Comparison of ENCODE assay signal across 8 mouse cellular contexts in genomic region chr14:100458727-100459447, GRCm38 (mm10).
A peak's percentile ranks its signal among the peaks of the same experiment; 100 is the strongest.
DNase-seq lines count a peak whose midpoint lies in the region; ATAC-seq and TF ChIP-seq lines count a peak whose summit lies in the region.

No protein-coding gene starts in this region.

- H3K9me3 ChIP-seq in embryonic facial prominence, embryonic 14.5 days (ENCODE audit: control insufficient read depth, low read length) = no peaks in the 10 kb centered on the region
- H3K9me3 ChIP-seq in liver, embryonic 13.5 days (replicated peaks) = no peaks in the 10 kb centered on the region
- H3K9me3 ChIP-seq in neural tube, embryonic 12.5 days = no peaks in the 10 kb centered on the region

- H3K4me1 ChIP-seq in lung, adult 2 months (ENCODE audit: control insufficient read depth, insufficient read depth, low read length) = no peaks in the 10 kb centered on the region
- peaks cover 37% of the 10 kb centered on the region for H3K4me1 ChIP-seq in embryonic facial prominence, embryonic 14.5 days (ENCODE audit: control insufficient read depth, insufficient read depth, low read length)
- H3K4me1 ChIP-seq in liver, embryonic 13.5 days (replicated peaks) = peaks cover 6% of the 10 kb centered on the region; the same call in 1 of the 2 replicates
- H3K4me1 ChIP-seq in neural tube, embryonic 12.5 days = peaks cover 30% of the 10 kb centered on the region
- peaks cover 8% of the 10 kb centered on the region for H3K4me1 ChIP-seq in testis, adult 2 months (ENCODE audit: control insufficient read depth, insufficient read depth, low read length)

- peak overlapping the region; percentile 65 for H3K27ac ChIP-seq in embryonic facial prominence, embryonic 14.5 days (replicated peaks; ENCODE audit: low read depth, low read length)
- H3K27ac ChIP-seq in liver, embryonic 13.5 days = peak overlapping the region; percentile 58; the same call in 1 of the 2 replicates
- no peak overlapping the region for H3K27ac ChIP-seq in neural tube, embryonic 12.5 days
- no peak overlapping the region for H3K27ac ChIP-seq in testis, adult 2 months (ENCODE audit: control insufficient read depth, insufficient read depth, low read depth, low read length)

- TF ChIP-seq CTCF in lung, adult 2 months (IDR thresholded peaks at IDR 0.05; ENCODE audit: insufficient read depth, low read length) = no peak
- no peak for TF ChIP-seq CTCF in testis, adult 2 months (IDR thresholded peaks at IDR 0.05; ENCODE audit: control insufficient read depth, insufficient read depth, insufficient replicate concordance, low read depth, low read length)

- peak overlapping the region; percentile 44 for H3K4me2 ChIP-seq in embryonic facial prominence, embryonic 14.5 days (ENCODE audit: low read depth, low read length)
- H3K4me2 ChIP-seq in liver, embryonic 13.5 days = no peak overlapping the region
- H3K4me2 ChIP-seq in neural tube, embryonic 12.5 days (replicated peaks) = peak overlapping the region; percentile 46

- 30% methylated on average over 9 of the region's 9 CpGs for WGBS in lung, adult 2 months
- 18% methylated on average over 9 of the region's 9 CpGs for WGBS in embryonic facial prominence, embryonic 14.5 days
- WGBS in large intestine, adult 2 months = 16% methylated on average over 9 of the region's 9 CpGs
- WGBS in liver, embryonic 13.5 days (ENCODE audit: insufficient replicate concordance) = 28% methylated on average over 9 of the region's 9 CpGs
- 13% methylated on average over 9 of the region's 9 CpGs for WGBS in neural tube, embryonic 12.5 days

- no peak overlapping the region for H3K4me3 ChIP-seq in lung, adult 2 months (replicated peaks; ENCODE audit: extremely low read depth, low read depth, low read length)
- H3K4me3 ChIP-seq in embryonic facial prominence, embryonic 14.5 days (ENCODE audit: low read depth, low read length) = no peak overlapping the region
- H3K4me3 ChIP-seq in liver, embryonic 13.5 days (replicated peaks) = no peak overlapping the region
- no peak overlapping the region for H3K4me3 ChIP-seq in neural tube, embryonic 12.5 days
- H3K4me3 ChIP-seq in testis, adult 2 months (ENCODE audit: control insufficient read depth, low read depth, low read length) = peak overlapping the region; percentile 21; the same call in 1 of the 2 replicates

- DNase-seq in lung, adult 18-20 months = peak; percentile 26 to 52
- no peak for DNase-seq in lung, adult 2 months
- DNase-seq in embryonic facial prominence, embryonic 14.5 days (ENCODE audit: low spot score) = peak; percentile 98
- DNase-seq in heart, postnatal 4 days = peak; percentile 61
- peak; percentile 29 for DNase-seq in large intestine, adult 2 months (ENCODE audit: low read depth, low spot score)
- no peak for DNase-seq in liver, embryonic 13.5 days

- TF ChIP-seq POLR2A in lung, adult 2 months (IDR thresholded peaks at IDR 0.05; ENCODE audit: borderline replicate concordance, extremely low read depth, low read depth, low read length) = no peak
- TF ChIP-seq POLR2A in testis, adult 2 months (IDR thresholded peaks at IDR 0.05; ENCODE audit: control insufficient read depth, low read depth, low read length) = no peak

- no peaks in the 10 kb centered on the region for H3K27me3 ChIP-seq in embryonic facial prominence, embryonic 14.5 days (replicated peaks; ENCODE audit: control insufficient read depth, insufficient read depth, low read length)
- no peaks in the 10 kb centered on the region for H3K27me3 ChIP-seq in liver, embryonic 13.5 days
- H3K27me3 ChIP-seq in neural tube, embryonic 12.5 days (replicated peaks) = no peaks in the 10 kb centered on the region
- no peaks in the 10 kb centered on the region for H3K27me3 ChIP-seq in testis, adult 2 months (ENCODE audit: control insufficient read depth, insufficient read depth, low read length)

- no peak overlapping the region for H3K9ac ChIP-seq in embryonic facial prominence, embryonic 14.5 days (ENCODE audit: low read depth, low read length)
- no peak overlapping the region for H3K9ac ChIP-seq in liver, embryonic 13.5 days
- H3K9ac ChIP-seq in neural tube, embryonic 12.5 days = no peak overlapping the region

- H3K36me3 ChIP-seq in embryonic facial prominence, embryonic 14.5 days (ENCODE audit: control insufficient read depth, insufficient read depth, low read length) = no peaks in the 10 kb centered on the region
- no peaks in the 10 kb centered on the region for H3K36me3 ChIP-seq in liver, embryonic 13.5 days
- H3K36me3 ChIP-seq in neural tube, embryonic 12.5 days = no peaks in the 10 kb centered on the region
- H3K36me3 ChIP-seq in testis, adult 2 months (ENCODE audit: control insufficient read depth, insufficient read depth, low read length) = no peaks in the 10 kb centered on the region

- peak; percentile 89 for ATAC-seq in embryonic facial prominence, embryonic 14.5 days (ENCODE audit: low read depth)
- peak; percentile 67 for ATAC-seq in liver, embryonic 13.5 days (ENCODE audit: low read depth)
- ATAC-seq in neural tube, embryonic 12.5 days (ENCODE audit: low FRiP score, low read depth) = peak; percentile 96

Comparison
In these comparisons a context has a peak if more than half of its experiments do, and no peak if none do; other contexts are left out.
1. DNase-seq: peak in lung, adult 18-20 months (2 of 2), embryonic facial prominence, embryonic 14.5 days (single experiment), heart, postnatal 4 days (single experiment) and large intestine, adult 2 months (single experiment); none in lung, adult 2 months (single experiment) and liver, embryonic 13.5 days (single experiment).
2. H3K27ac ChIP-seq: peak in embryonic facial prominence, embryonic 14.5 days (single experiment) and liver, embryonic 13.5 days (single experiment); none in neural tube, embryonic 12.5 days (single experiment) and testis, adult 2 months (single experiment).
3. Peak in every context shown above with its lines, with median percentiles within 50 percentile points of each other: ATAC-seq.